Mouse (Mus musculus) intestine, postnatal 0 days (tissue): ENCODE data around the gene Atp2a1. TPM values are rescaled to one million over a fixed set of nuclear protein-coding genes. Genes with fewer than 3 reads are reported as not detected.
A peak's percentile ranks its signal among the peaks of the same experiment; 100 is the strongest.

Source experiments
- ATAC-seq: fragments of 200-750 bp; cut with Nextera tagmentation; 2 replicates; pipeline ENCODE4 v1.8.0; 2017; ENCODE audit warnings: mild to moderate bottlenecking, moderate TSS enrichment, moderate library complexity
- H3K27ac ChIP-seq: fragments of 300-500 bp; sonication (generic); 2 replicates; pipeline ENCODE4 v1.5.1; 2014; ENCODE audit warnings: mild to moderate bottlenecking, low read depth, low read length, moderate library complexity
- H3K27me3 ChIP-seq: fragments of 300-500 bp; sonication (generic); replicated peaks from 2 replicates; pipeline ENCODE4 v1.6.1; 2014; ENCODE audit warnings: low read length, mixed read lengths; ENCODE audit not compliant: control insufficient read depth, insufficient read depth
- H3K36me3 ChIP-seq: fragments of 300-500 bp; sonication (generic); 2 replicates; pipeline ENCODE4 v1.6.1; 2014; ENCODE audit warnings: mild to moderate bottlenecking, moderate library complexity; ENCODE audit not compliant: control insufficient read depth, insufficient read depth
- H3K4me1 ChIP-seq: fragments of 300-500 bp; sonication (generic); replicated peaks from 2 replicates; pipeline ENCODE4 v1.6.1; 2014; ENCODE audit warnings: antibody characterized with exemption, low read length, mixed read lengths; ENCODE audit not compliant: control insufficient read depth, insufficient read depth
- H3K4me2 ChIP-seq: fragments of 300-500 bp; sonication (generic); replicated peaks from 2 replicates; pipeline ENCODE4 v1.6.1; 2014; ENCODE audit warnings: low read depth, mild to moderate bottlenecking, moderate library complexity
- H3K4me3 ChIP-seq: fragments of 300-500 bp; sonication (generic); 2 replicates; pipeline ENCODE4 v1.5.1; 2014; ENCODE audit warnings: low read depth, low read length
- H3K9ac ChIP-seq: fragments of 300-500 bp; sonication (generic); 2 replicates; pipeline ENCODE4 v1.6.1; 2014; ENCODE audit warnings: mild to moderate bottlenecking, low read depth, low read length
- H3K9me3 ChIP-seq: fragments of 300-500 bp; sonication (generic); 2 replicates; pipeline ENCODE4 v1.6.1; 2016; ENCODE audit warnings: mixed run types; ENCODE audit not compliant: control insufficient read depth
- CTCF ChIP-seq: sonication (generic); IDR thresholded peaks from 2 replicates; pipeline ENCODE4 v1.5.1; 2016; ENCODE audit warnings: low read depth, mild to moderate bottlenecking, control low read depth, antibody characterized with exemption, moderate library complexity
- WGBS: fragments of 180-500 bp; shearing (Covaris S2); extraction: QIAGEN DNeasy Blood & Tissue Kit; methylation state at CpG from one replicate; pipeline ENCODE4 v1.1.7; 2014; 5-methylcytosine and 5-hydroxymethylcytosine counted together
- polyA plus RNA-seq: library from polyadenylated mRNA; unstranded; fragments of >200 nt; fragmentation: Nextera tagmentation; extraction: Ambion mirVana; gene quantifications from 2 replicates; pipeline ENCODE4 v1.2.1, GENCODE M21; 2015

Gene Atp2a1
- polyA plus RNA-seq, 1 experiment from 2014 or later: 0.05 TPM

- peaks cover 30% of the 10 kb centered on the region for H3K36me3 ChIP-seq
- H3K4me1 ChIP-seq: no peaks in the 10 kb centered on the region
- H3K9ac ChIP-seq: no peak overlapping the region
- no peaks in the 10 kb centered on the region for H3K27me3 ChIP-seq
- no peak for ATAC-seq
- H3K9me3 ChIP-seq: no peaks in the 10 kb centered on the region
- no peak overlapping the region for H3K27ac ChIP-seq
- H3K4me3 ChIP-seq: no peak overlapping the region
- WGBS: 81% methylated on average over 9 of the region's 9 CpGs
- no peak for TF ChIP-seq CTCF
- H3K4me2 ChIP-seq: no peak overlapping the region
These were observed 22.8 kb downstream of the Atp2a1 start for GRCm38 (mm10) chr7:126440134-126440533.

DNA sequence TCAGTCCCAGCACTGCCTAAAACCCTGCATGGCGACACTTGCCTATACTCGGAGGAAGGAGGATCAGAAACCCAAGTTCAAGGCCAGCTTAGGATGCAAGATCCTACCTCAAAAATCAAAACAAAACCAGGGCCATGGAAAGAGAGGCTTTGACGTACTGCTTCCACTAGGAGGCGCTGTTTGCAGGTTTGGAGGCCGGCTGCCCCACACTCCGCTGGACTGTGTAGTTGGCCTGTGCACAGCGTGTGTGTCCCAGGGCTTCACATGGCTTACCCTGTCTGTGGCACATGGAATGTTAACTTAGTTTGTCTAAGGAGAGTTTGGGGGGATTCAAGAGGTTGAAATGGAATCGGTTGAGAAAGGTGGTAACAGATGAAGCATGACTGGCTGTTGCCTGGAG lies 26.1 kb downstream of the Atp2a1 start:
- no peaks in the 10 kb centered on the region for H3K27me3 ChIP-seq
- WGBS: 17% methylated on average over 8 of the region's 8 CpGs
- peak; percentile 94 for TF ChIP-seq CTCF
- H3K4me3 ChIP-seq: no peak overlapping the region
- H3K27ac ChIP-seq: no peak overlapping the region
- H3K4me2 ChIP-seq: no peak overlapping the region
- H3K9ac ChIP-seq: no peak overlapping the region
- no peaks in the 10 kb centered on the region for H3K9me3 ChIP-seq
- peaks cover 26% of the 10 kb centered on the region; the same call in 1 of the 2 replicates for H3K36me3 ChIP-seq
- H3K4me1 ChIP-seq: no peaks in the 10 kb centered on the region
- ATAC-seq: no peak

- TF ChIP-seq CTCF: no peak
- Histone ChIP-seq H3K4me1 (no peaks in the 10 kb centered on the region), H3K27ac (no peak overlapping the region), H3K36me3 (peaks cover 27% of the 10 kb centered on the region; the same call in 1 of the 2 replicates), H3K27me3 (no peaks in the 10 kb centered on the region), H3K9me3 (no peaks in the 10 kb centered on the region), H3K4me3 (no peak overlapping the region), H3K9ac (no peak overlapping the region), H3K4me2 (no peak overlapping the region)
- WGBS: 84% methylated on average over 3 of the region's 3 CpGs
- no peak for ATAC-seq
These were observed 27.1 kb downstream of the Atp2a1 start for GRCm38 (mm10) chr7:126435801-126436200.

- no peak for ATAC-seq
- H3K27ac ChIP-seq: no peak overlapping the region
- no peak overlapping the region for H3K4me2 ChIP-seq
- peaks cover 22% of the 10 kb centered on the region; the same call in 1 of the 2 replicates for H3K36me3 ChIP-seq
- no peaks in the 10 kb centered on the region for H3K27me3 ChIP-seq
- no peak for TF ChIP-seq CTCF
- peaks cover 2% of the 10 kb centered on the region; the same call in 1 of the 2 replicates for H3K4me1 ChIP-seq
- no peak overlapping the region for H3K4me3 ChIP-seq
- H3K9ac ChIP-seq: no peak overlapping the region
- 90% methylated on average over 7 of the region's 7 CpGs for WGBS
- H3K9me3 ChIP-seq: no peaks in the 10 kb centered on the region
These were observed 28.2 kb downstream of the Atp2a1 start for GRCm38 (mm10) chr7:126434726-126435125.

GRCm38 (mm10) chr7:126430167-126430566 lies 32.7 kb downstream of the Atp2a1 start:
- Histone ChIP-seq H3K9me3 (no peaks in the 10 kb centered on the region), H3K4me1 (peaks cover 5% of the 10 kb centered on the region; the same call in 1 of the 2 replicates), H3K27ac (no peak overlapping the region), H3K27me3 (no peaks in the 10 kb centered on the region), H3K4me3 (no peak overlapping the region), H3K4me2 (no peak overlapping the region), H3K36me3 (peaks cover 15% of the 10 kb centered on the region; the same call in 1 of the 2 replicates), H3K9ac (no peak overlapping the region)
- no peak for ATAC-seq
- TF ChIP-seq CTCF: no peak

DNA sequence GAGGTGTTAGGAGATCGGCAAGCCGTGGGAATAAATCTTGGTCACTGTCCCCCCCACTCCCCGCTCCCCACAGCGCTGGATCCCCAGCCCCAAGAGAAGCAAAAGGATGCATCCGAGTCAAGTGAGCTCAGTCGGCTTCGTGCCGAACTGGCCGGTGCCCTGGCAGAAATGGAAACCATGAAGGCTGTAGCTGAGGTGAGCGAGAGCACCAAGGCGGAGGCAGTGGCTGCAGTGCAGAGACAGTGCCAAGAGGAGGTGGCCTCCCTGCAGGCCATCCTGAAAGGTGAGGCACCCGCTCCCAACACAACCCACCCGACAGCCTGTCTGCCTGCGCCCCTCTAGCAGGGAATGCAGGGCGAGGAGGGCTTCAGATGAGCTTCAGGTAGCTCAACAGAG lies 33.4 kb downstream of the Atp2a1 start:
- peaks cover 5% of the 10 kb centered on the region; the same call in 1 of the 2 replicates for H3K4me1 ChIP-seq
- peaks cover 14% of the 10 kb centered on the region; the same call in 1 of the 2 replicates for H3K36me3 ChIP-seq
- H3K9me3 ChIP-seq: no peaks in the 10 kb centered on the region
- H3K4me2 ChIP-seq: peak overlapping the region; percentile 79
- 32% methylated on average over 15 of the region's 15 CpGs for WGBS
- H3K4me3 ChIP-seq: peak overlapping the region; percentile 62
- H3K27ac ChIP-seq: no peak overlapping the region
- peak overlapping the region; percentile 66 for H3K9ac ChIP-seq
- ATAC-seq: 0 out of 2 replicates have a peak, but pooled peaks have one; percentile 3
- no peaks in the 10 kb centered on the region for H3K27me3 ChIP-seq
- TF ChIP-seq CTCF: no peak
